Mouse (Mus musculus) C2C12 (cell line): Measurements from ENCODE around the gene Plcb4.

Experiments
- CEBPB ChIP-seq: IDR thresholded peaks from one replicate; pipeline ENCODE4 v1.6.1; 2011; ENCODE audit warnings: low read depth, mild to moderate bottlenecking, control low read depth, moderate library complexity
- CTCF ChIP-seq: IDR thresholded peaks from one replicate; pipeline ENCODE4 v1.5.1; 2011; ENCODE audit not compliant: control insufficient read depth, insufficient read depth, insufficient read length
- FOSL1 ChIP-seq: IDR thresholded peaks from one replicate; pipeline ENCODE4 v1.8.0; 2011; ENCODE audit warnings: mild to moderate bottlenecking, low read length; ENCODE audit not compliant: poor library complexity, insufficient read depth, severe bottlenecking
- MAX ChIP-seq: IDR thresholded peaks from one replicate; pipeline ENCODE4 v1.6.1; 2011; ENCODE audit warnings: mild to moderate bottlenecking, control low read depth
- MYOD1 ChIP-seq: IDR thresholded peaks from one replicate; pipeline ENCODE4 v1.6.1; 2011; ENCODE audit warnings: low read depth; ENCODE audit not compliant: control insufficient read depth, insufficient read length
- MYOG ChIP-seq: IDR thresholded peaks from one replicate; pipeline ENCODE4 v1.6.1; 2011; ENCODE audit not compliant: control insufficient read depth, insufficient read length; ENCODE audit errors: extremely low read depth
- USF1 ChIP-seq: IDR thresholded peaks from one replicate; pipeline ENCODE4 v1.6.1; 2011; ENCODE audit warnings: low read depth, mild to moderate bottlenecking, control low read depth, moderate library complexity

- no peak for TF ChIP-seq CTCF
- no peak for TF ChIP-seq USF1
- no peak for TF ChIP-seq CEBPB
- no peak for TF ChIP-seq MYOG
- TF ChIP-seq MAX: no peak
- TF ChIP-seq MYOD1: no peak
- no peak for TF ChIP-seq FOSL1
These were observed 207.6 kb downstream of the Plcb4 start for GRCm38 (mm10) chr2:135866421-135866820.
